Mouse (Mus musculus) cerebellum, postnatal 4 days (tissue): ENCODE data around the gene Ccr6.

Experiments used
- DNase-seq, 2 experiments: peaks; one replicate each; pipeline ENCODE4 v3.0.0; 2022; ENCODE audit warnings: low spot score in 2 of 2, mixed read lengths in 1 of 2

The Ccr6 gene

DNA sequence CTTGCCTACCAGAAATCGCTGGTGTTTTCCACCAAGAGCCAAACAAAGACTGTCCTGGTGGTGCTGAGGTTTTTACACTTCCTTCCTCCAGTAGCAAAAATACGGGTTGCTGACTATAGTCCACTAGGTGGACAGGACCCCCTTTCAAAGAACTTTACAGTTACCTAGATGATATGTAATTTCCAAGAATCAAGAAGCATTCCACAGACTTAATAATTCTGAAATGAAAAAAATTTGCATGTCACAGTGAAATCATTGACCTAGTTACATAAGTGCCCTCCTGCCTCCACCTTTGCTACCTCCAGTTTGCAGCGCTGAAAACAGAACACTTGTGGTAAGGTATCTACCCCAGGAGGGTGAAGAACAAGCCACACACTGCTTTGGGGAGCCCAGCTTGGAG, at the start of gene Ccr6:
TSS of gene Ccr6 (plus strand) at position 301 of the 400 bp plus-strand sequence.
- DNase-seq, result no peak

DNA sequence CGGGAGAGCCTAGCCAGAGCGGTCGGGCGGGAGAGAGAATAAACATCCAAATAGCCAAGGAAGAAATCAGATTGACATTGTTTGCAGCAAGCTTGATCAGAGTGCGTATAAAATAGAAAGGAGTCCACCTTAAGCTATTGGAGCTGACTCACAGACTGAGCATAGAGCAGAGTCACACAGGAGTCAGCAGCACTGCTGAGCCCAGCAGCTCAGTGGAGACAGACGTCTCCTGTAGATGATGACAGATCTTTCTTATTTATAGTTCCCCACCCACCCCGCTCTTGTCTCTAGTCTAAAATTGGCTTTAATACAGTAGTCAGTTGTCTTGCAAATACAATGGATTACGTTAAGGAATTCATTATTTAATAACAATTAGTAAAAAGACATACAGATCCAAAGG, 42.2 kb upstream of the Ccr6 start:
- DNase-seq, result no peak

DNA sequence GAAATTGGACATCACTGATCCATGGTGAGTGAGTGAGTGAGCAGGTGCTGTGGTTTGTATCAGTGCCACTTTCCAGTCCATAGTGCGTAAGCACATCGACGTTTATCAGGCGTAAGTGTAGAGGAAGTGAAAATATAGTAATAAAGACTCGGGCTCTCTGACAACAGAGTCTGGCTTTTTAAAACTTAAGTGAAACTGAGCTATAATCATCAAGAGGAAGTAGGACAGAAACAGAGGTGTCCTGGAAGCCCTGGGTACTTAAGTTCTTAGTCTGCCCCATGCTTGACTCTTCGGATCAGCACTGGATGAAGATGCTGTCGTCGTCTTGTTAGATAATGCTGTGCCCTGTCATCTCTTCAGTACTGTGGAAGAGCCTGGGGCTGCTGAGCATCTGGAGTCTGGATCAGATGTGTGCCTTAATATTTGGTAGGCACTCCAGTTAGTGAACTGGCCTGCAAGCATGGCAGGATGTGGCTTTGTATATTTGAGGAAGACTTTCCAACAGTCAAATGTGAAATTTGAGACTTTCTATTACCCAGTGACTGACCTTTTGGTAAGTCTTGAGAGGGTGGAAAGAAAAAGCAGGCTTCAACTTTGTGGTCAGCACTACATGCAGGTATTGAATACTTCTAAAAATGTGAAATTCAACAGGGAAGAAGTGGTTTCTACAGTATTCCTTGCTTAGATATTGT, 40.0 kb upstream of the Ccr6 start:
- DNase-seq, result no peak

DNA sequence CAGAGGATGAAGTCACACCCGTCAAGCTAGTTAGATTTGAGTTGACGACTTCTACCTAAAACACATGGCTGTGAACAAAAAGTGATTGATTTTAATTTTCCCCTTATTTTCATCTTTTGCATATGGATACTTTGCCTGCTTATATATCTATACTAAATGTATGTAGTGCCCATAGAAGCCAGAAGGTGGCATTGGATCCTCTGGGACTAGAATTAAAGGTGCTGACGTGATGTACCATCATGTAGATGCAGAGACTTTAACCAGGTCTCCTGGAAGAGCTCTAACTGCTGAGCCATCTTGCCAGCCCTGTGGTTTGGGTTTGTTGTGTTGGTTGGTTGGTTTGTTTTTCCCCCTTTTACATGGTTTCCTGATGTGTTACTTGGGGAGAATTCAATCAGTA, 38.2 kb upstream of the Ccr6 start:
- no peak for DNase-seq

DNA sequence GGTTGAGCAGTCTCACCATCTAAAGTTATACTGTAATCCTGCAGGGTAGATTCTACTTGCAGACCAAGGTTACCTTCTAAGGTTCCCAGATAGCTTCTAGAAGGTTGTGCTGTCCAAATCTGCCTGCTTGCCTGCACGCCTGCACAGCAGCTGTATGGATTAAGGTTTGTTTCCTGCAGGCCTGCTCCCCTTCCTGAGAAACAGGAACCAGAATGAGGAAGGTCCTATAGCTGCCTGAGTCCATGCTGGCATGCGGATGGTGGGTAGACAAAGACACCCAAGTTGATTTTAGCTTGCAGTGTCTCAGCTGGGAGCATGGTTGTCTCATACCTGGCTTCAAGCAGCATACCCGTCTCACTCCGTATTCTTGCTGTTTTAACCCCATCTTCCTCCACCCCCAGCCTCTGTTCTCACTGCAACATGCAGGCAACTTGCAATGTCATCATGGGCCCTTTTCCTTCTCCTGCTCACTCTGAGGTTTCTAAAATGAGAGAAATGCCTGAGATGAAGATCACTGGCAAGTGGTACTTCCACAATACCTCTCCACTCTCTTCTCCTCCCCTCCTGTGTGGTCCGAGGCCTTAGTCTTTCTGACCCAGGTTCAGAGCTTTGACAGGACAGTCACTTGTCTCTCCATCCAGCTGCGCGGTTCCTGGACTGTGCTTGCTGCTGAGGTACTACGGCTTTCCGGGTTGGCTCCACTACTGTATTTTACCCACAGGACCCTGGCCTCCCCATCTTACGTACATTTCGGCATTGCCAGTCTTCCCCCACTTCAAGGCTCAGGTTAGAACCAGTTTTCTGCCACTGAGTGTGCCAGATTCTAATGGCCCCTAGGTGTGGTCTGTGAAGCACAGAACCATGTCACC, 36.5 kb upstream of the Ccr6 start:
- no peak for DNase-seq

DNA sequence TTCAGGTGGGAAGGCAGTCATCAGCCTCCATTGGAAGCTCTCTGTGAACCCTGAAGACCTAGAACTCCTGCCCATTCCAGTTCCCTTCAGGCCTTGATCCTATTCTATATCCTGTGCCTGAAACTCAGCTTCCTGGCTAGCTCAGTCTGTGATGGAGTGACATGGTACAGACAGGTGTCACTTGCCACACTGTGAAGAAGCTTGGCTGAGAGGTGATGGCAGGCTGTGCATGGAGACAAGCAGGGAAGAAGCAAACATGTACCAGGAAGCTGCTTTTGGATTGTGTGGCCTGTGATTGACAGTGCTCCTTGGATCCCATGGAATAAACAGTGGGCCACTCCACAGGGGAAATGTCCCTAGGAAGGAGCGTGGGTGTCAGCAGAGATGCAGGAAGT, 35.9 kb upstream of the Ccr6 start:
- no peak for DNase-seq

DNA sequence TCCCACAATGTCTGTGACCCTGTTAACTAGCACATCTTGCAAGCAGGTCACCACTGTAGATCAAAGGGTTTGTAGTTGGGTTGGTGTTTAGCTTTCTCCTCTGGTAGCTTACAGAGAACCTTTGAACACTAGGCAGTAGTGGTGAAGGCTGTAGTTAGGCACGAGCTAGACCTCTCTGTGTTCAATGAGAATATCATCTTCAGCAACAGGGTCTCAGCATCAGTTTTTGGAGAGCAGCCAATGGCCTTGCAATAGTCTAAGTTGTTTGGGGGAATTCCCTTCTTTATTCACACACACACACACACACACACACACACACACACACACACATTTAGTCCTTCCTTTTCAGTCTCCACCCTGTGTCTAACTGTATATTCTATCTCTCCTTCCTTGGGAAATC, 32.4 kb upstream of the Ccr6 start:
- DNase-seq, result no peak

DNA sequence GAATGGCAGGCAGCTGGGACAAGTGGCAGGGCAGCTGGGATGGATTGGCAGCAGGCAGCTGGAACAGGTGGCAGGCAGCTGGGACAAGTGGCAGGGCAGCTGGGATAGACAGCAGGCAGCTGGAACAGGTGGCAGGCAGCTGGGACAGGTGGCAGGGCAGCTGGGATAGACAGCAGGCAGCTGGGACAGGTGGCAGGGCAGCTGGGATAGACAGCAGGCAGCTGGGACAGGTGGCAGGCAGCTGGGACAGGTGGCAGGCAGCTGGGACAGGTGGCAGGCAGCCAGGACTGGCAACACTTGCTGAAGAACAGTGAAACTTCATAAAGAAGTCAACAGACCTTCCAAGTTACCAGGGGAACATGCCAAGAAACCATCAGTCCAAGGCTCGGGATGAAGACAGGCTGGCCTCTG, 30.6 kb upstream of the Ccr6 start:
- peak in 1 of 2 experiments; percentile 23 for DNase-seq

DNA sequence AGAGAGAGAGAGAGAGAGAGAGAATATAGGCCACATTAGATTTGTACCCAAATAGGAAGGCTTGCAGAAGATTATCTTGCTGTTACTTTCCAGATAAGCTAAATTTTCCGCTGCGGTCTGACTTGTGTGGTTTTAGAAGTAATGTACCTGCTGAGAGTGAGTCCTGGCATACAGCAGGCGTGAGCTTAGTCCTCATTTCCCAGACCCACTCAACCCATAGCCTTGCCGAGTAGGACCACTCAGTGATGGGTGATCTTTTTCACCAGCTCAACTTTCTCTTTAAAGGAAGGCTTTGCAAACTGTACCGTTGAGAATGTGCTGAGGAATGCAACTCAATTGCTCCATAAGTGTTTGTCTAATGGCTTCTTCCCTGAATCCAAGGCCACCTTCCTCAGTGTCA, 29.2 kb upstream of the Ccr6 start:
- DNase-seq, result no peak

DNA sequence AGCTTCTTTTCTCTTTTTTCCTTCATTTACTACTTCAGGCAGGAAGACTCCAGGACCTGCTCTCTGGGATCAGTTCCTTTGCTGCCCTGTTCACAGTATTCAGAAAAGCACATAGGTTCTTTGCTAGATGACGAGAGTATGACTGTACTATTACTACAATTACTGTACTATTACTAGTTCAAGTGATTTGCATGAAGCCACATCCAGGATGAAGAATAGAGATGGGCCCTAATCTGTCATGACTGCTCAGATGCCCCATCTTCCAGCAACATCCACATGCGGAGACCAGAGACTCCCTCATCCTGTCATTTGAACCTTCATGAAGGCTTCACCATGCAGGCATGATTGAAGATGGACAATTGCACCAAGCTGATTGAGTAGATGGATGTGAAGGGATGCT, 26.1 kb upstream of the Ccr6 start:
- DNase-seq, result no peak

DNA sequence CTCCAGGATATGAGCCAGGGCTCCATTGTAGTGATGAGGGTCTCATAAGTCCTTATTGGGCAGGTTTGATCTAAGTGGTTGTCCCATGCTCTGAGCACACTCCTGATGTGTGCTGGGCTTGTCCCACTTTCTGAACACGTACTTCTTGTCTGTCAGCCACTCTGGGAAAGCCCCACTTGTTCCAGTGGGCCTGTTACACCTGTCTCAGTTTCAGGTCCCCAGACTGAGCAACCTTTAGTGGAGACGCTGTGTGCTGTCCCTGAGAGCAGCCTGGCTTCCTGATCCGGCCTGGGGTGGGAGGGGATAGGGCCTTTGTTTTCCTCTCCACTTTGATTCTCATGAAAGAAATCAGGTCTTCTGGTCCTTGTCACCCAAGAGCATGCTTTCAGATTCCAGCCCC, 25.7 kb upstream of the Ccr6 start:
- DNase-seq, result no peak

DNA sequence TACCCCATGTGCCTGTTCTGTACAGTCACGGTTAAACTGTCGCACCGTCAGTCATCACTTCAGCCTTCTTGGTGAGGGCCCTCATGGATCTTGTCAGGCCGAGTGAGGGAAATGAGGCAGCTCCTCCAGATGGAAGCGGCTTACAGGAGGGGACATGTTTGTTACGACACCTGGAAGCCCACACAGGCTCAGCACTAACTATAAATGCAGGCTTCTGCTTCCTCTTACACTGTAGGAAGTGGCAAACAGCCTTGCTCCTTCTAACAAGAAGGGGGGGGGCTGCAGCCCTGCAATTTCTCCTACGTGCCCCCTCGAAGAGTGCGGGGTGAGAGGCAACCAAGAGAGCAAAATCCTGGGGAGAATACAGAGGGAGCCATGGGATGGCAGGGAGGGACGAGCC, 25.2 kb upstream of the Ccr6 start:
- DNase-seq, result no peak

DNA sequence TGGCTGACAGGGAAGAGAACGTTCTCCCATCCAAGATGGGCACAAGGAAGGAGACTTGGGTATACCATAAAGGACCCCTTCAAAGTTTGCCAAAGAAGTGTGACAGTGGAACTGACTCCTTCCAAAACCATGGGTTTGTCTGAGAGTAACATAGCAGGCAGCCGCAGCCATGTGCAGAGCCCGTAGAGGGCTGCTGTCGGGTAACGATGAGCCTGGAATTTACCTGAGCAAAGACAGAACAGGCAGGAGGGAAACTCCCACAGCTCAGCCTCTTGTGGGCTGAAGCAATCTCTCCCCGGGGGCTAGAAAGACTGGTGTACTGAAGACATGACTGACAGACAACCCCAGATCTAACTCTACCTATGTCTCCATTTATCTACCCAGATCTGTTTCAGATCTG, 24.4 kb upstream of the Ccr6 start:
- no peak for DNase-seq

DNA sequence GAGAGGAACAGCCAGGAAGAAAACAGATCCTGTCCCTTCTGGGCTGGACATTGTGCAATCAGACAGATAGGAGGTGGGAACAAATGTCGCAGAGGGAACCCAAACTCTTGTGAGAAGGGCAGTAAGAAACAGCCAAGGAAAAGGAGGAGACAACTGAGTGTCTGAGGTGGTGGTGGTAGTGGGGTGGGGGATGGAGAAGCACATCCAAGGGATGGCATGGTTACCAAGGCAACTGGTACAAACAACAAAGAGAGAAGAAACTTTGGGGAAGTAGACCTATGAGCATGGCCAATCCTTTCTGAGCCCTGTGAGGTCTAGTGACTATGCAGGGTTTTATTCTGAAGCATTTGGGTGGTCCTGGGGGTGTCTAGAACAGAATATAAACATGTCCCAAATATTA, 21.5 kb upstream of the Ccr6 start:
- no peak for DNase-seq

DNA sequence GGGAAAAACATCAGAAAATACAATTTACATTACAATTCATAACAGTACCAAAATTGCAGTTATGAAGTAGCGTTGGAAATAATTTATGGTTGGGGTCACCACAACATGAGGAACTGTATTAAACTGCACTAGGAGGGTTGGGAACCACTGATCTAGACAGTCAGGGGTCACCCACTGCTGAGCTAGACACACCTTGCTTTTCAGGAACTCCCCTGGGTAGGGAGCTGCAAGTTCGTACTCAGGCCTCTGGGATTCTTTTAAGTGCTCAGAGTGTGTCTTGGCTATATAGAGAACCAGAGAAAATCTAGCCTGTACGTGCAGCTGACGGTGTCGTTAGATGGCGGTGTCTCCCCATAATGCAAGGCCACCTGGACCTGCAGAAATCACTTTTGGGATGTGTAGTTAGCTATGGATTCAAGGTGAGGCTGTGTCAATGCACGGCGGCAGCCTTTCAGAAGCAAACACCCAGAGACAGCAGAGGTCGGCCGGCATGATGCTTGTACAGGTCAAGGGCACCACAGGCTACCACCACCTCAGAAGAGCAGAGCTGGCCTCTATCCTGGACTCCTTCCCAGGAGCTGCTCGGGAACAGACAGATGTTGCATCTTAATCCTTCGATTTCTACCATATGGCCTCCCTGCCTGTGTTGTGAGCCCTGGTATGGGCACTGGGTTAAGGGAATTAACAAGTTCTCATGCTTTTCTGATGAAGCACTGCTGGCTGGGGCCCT, 20.7 kb upstream of the Ccr6 start:
- DNase-seq, result no peak

DNA sequence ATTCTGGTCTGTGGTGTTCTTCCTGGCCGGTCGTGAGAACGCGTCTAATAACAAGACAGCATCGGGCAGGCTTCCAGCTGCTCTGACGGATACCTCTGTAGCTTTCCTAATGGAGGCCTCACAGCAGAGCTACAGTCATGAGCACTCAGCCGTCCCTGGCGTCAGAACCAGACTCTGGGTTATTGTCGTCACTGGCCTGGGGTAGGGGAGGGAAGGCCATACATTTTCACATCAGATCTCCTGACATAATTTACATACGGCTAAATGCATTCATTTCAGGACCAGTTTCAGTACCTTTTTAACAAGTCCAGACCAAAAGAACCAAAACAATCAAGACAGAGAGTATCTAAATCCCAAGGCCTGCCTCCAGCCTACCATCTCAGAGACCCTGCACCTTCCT, 12.6 kb upstream of the Ccr6 start:
- no peak for DNase-seq

DNA sequence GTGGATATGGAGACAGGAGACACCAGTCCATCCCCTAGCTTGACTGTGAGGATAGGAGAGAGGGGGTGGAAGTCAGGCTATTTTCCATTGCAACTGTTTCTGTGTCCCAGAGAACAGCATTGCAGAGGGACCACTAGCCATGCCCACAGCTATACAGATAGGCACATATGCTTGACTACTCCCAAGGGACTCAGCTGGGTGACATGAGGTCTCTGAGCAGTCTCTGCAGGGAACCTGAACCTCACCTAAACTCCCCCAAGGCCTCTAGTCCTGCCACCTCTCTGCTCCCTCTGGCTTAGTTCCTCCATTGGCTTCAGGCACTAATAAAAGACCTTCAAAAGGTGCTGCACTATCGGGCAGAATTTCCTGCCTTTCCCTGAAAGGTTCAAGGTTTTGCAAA, 11.8 kb upstream of the Ccr6 start:
- DNase-seq, result no peak

DNA sequence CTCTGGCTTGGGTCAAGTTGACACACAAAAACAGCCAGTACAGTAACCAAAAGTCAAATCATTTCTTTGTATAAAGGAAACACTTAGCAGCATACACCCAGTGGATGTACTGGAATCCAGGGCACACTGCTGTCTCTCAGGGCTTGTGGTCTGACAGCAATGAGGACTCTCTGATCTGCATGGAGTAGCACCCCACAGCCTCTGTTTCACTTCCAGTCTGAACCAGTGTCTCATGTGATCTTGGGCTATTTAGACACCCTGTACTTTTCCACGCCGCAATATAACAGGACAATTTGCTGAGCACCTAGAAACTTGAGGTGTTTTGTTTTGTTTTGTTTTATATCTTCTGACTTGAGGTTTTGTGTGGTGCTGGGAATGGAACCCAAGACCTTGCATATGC, 10.7 kb upstream of the Ccr6 start:
- DNase-seq, result no peak

DNA sequence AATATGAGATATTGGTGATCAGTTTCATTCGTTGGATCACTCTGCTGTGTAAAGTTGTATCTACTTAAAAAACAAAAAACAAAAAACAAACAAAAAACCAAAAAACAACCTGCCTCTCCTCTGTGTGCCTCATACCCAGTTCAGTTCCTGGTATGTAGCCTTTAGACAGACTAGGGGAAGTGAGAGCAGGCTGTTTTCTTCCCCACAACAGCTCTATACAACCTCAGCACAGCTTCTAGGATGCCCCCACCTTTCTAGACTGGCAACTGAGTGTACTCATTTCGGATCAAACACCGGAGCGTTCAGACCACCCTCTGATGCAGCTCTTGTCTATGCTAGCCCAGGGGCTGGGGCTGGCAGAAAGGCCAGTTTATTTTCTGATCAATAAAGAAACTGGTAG, 10.1 kb upstream of the Ccr6 start:
- DNase-seq, result no peak

DNA sequence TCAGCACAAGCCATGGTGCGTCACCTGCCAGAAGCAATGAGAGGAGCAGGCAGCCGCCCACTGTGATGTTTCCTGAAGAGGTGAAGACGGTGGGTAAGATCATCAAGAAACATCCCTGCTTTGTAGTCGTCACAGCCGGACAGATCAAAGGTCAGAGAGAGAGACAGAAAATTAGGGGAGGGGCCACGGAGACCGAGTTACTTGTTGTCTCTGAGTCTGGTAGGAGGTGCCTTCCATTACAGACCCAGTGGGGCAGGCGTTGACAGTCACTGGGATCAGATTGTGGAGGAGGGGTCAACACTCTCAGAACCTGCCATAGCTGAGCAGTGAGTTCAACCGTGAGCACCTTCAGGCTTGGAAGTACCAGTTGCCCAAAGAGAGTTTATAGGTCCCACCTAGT, 7.2 kb upstream of the Ccr6 start:
- DNase-seq, result no peak

DNA sequence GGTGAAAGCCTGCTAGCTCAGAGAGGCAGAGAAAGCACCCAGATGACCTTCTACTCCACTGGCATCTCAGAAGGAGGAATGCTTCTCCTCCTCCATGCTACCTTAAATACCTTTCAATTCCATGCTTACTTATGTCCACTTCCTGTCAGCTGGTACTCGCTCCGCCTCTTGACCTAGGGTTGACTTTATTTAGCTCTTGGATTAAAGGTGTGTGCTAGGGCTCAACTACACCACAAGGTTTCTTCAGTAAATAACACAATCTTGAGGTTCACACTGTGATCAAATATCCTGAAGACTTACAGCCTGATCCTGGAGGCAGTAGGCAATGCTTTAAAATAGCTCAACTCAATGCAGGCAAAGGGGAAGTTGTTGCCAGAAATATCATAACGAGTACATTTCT, 6.2 kb upstream of the Ccr6 start:
- DNase-seq, result no peak

DNA sequence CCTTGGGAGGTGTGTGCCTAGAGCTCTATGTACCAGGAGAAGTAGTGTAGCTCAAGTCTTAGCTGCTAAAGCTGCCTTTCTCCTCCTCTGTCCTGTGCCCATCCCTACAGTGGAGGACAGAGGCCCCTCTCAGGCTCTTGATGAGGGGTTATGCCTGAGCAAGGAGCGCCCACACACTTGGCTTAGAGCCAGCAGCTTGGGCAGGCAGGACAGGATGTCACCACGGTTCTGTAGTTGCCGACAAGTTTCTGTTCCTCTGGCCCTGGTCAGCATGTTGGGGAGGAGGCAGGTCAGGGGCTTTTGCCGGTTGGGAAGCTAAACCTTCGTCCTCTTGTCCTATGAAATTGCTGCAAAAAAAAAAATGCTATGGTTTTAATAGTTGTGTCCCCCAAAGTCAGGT, 3.8 kb upstream of the Ccr6 start:
- no peak for DNase-seq
